Comparison of ENCODE assay signal across 32 mouse cellular contexts in the genomic region with DNA sequence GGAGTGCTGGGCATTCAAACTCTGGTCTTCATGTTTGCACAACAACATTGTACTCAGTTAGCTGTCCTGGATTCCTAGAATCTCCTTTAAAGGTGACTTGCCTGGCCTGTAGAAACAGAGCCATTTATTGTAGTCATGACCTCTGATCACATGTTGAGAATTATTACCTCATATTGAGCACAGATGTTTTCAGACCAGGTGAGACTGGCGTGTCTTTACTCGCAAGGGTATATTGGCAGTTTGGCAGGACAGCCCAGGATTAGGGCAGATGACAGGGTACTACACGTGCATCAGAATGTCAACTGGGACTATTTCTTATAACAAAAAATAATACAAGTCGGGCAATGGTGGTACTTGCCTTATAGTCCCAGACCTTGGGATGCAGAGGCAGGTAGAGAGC.
"Had no signal": no experiment of that assay in that cellular context is flagged by ENCODE, and none has a peak within 500 bp of the region (broad histone marks: within the 10 kb centered on the region; RNA-seq: fewer than 3 reads in every experiment).

No protein-coding gene starts in this region.

- H3K27ac ChIP-seq: left cerebral cortex, adult 2 months; limb, embryonic 10.5 days; limb, embryonic 12.5 days; limb, embryonic 13.5 days; limb, embryonic 15.5 days; liver, embryonic 12.5 days; liver, embryonic 13.5 days; liver, embryonic 14.5 days; liver, embryonic 15.5 days; lung, embryonic 15.5 days; macrophage; midbrain, embryonic 10.5 days; midbrain, embryonic 12.5 days; midbrain, embryonic 13.5 days; midbrain, embryonic 15.5 days; neural tube, embryonic 12.5 days had no signal

- ATAC-seq: liver, embryonic 12.5 days; liver, postnatal 0 days; midbrain, embryonic 13.5 days; midbrain, embryonic 15.5 days; midbrain, embryonic 16.5 days had no signal

- H3K36me3 ChIP-seq: limb, embryonic 10.5 days; limb, embryonic 12.5 days; limb, embryonic 13.5 days; limb, embryonic 15.5 days; liver, embryonic 12.5 days; liver, embryonic 13.5 days; liver, embryonic 15.5 days; lung, embryonic 15.5 days; midbrain, embryonic 10.5 days; midbrain, embryonic 12.5 days; midbrain, embryonic 13.5 days; midbrain, embryonic 15.5 days; neural tube, embryonic 12.5 days had no signal

- H3K4me3 ChIP-seq: left cerebral cortex, adult 2 months; limb, embryonic 10.5 days; limb, embryonic 12.5 days; limb, embryonic 13.5 days; limb, embryonic 15.5 days; liver, embryonic 12.5 days; liver, embryonic 13.5 days; liver, embryonic 15.5 days; lung, embryonic 15.5 days; megakaryocyte, embryonic 14.5 days; midbrain, embryonic 10.5 days; midbrain, embryonic 12.5 days; midbrain, embryonic 13.5 days; midbrain, embryonic 15.5 days; myocyte; neural tube, embryonic 12.5 days had no signal

- DNase-seq: left cerebral cortex, postnatal 4 days; liver; liver, embryonic 13.5 days; liver, postnatal 0 days; lung, adult 18-20 months; lung, adult 2 months; lung, embryonic 14.5 days; lung, postnatal 10 days; lung, postnatal 14 days; lung, postnatal 36 days; lung, postnatal 4 days; midbrain, embryonic 14.5 days had no signal

- H3K9me3 ChIP-seq: limb, embryonic 10.5 days; limb, embryonic 12.5 days; limb, embryonic 13.5 days; limb, embryonic 15.5 days; liver, embryonic 12.5 days; liver, embryonic 13.5 days; liver, embryonic 15.5 days; lung, embryonic 15.5 days; megakaryocyte, embryonic 14.5 days; midbrain, embryonic 10.5 days; midbrain, embryonic 12.5 days; midbrain, embryonic 13.5 days; midbrain, embryonic 15.5 days; neural tube, embryonic 12.5 days had no signal

- H3K4me2 ChIP-seq: limb, embryonic 12.5 days; limb, embryonic 13.5 days; limb, embryonic 15.5 days; liver, embryonic 11.5 days; liver, embryonic 12.5 days; liver, embryonic 13.5 days; liver, embryonic 15.5 days; lung, embryonic 14.5 days; lung, embryonic 15.5 days; midbrain, embryonic 11.5 days; midbrain, embryonic 12.5 days; midbrain, embryonic 13.5 days; midbrain, embryonic 15.5 days; neural tube, embryonic 12.5 days had no signal

- H3K27me3 ChIP-seq: limb, embryonic 12.5 days; limb, embryonic 13.5 days; limb, embryonic 15.5 days; liver, embryonic 12.5 days; liver, embryonic 13.5 days; liver, embryonic 15.5 days; lung, embryonic 15.5 days; midbrain, embryonic 12.5 days; midbrain, embryonic 13.5 days; midbrain, embryonic 15.5 days; neural tube, embryonic 12.5 days had no signal

- H3K9ac ChIP-seq: limb, embryonic 12.5 days; limb, embryonic 13.5 days; limb, embryonic 15.5 days; liver, embryonic 12.5 days; liver, embryonic 13.5 days; liver, embryonic 14.5 days; liver, embryonic 15.5 days; liver, postnatal 0 days; lung, embryonic 14.5 days; lung, embryonic 15.5 days; midbrain, embryonic 12.5 days; midbrain, embryonic 13.5 days; midbrain, embryonic 15.5 days; neural tube, embryonic 12.5 days had no signal
